Mouse (Mus musculus): ENCODE results near the gene Fam92b. TPM values are rescaled to one million over a fixed set of nuclear protein-coding genes. Genes with fewer than 3 reads are reported as not detected.
A peak's percentile ranks its signal among the peaks of the same experiment; 100 is the strongest.

Fam92b gene
- total RNA-seq (2014; rRNA removed) (1.0 and 2.0 TPM in 2 replicates), polyA plus RNA-seq (2015; fragmentation: Nextera tagmentation; extraction: Ambion mirVana) (1.7 and 2.4 TPM in 2 replicates)

- Histone ChIP-seq H3K27ac (ENCODE audit: low read depth, low read length) (peak within 1 kb of the TSS; percentile 69), H3K4me3 (ENCODE audit: low read depth, low read length) (no peak within 1 kb of the TSS), H3K9me3 (ENCODE audit: low read length) (no peaks in the 10 kb centered on the region), H3K4me1 (ENCODE audit: insufficient read depth, low read length) (peaks cover 17% of the 10 kb centered on the region), H3K27me3 (ENCODE audit: insufficient read depth, low read length) (peaks cover 4% of the 10 kb centered on the region; the same call in 1 of the 2 replicates), H3K36me3 (ENCODE audit: insufficient read depth, low read length) (no peaks in the 10 kb centered on the region), H3K4me2 (ENCODE audit: low read depth, low read length, poor library complexity, severe bottlenecking) (peak within 1 kb of the TSS; percentile 32), H3K9ac (replicated peaks; ENCODE audit: low read length, poor library complexity, severe bottlenecking) (no peak within 1 kb of the TSS; the same call in 1 of the 2 replicates)
- ATAC-seq (ENCODE audit: low FRiP score) = peak; percentile 58
- under 1% methylated on average over 17 of the region's 26 CpGs for WGBS
- DNase-seq (ENCODE audit: low spot score) = peak; percentile 91
- TF ChIP-seq CTCF (IDR thresholded peaks at IDR 0.05) = no peak
Observed at GRCm38 (mm10) chr8:120177318-120178123, at the start of gene Fam92b. Gene Fam92b (minus strand): TSS chr8:120177466.

GRCm38 (mm10) chr8:120225421-120226151 is 48.3 kb upstream of the Fam92b start:
- no peaks in the 10 kb centered on the region for H3K36me3 ChIP-seq (ENCODE audit: insufficient read depth, low read length)
- WGBS = 28% methylated on average over 10 of the region's 10 CpGs
- peak; percentile 42 for TF ChIP-seq CTCF (IDR thresholded peaks at IDR 0.05)
- H3K4me1 ChIP-seq (ENCODE audit: insufficient read depth, low read length) = peaks cover 11% of the 10 kb centered on the region; the same call in 1 of the 2 replicates
- peaks cover 9% of the 10 kb centered on the region; the same call in 1 of the 2 replicates for H3K27me3 ChIP-seq (ENCODE audit: insufficient read depth, low read length)
- no peak overlapping the region for H3K9ac ChIP-seq (replicated peaks; ENCODE audit: low read length, poor library complexity, severe bottlenecking)
- no peak for ATAC-seq (ENCODE audit: low FRiP score)
- H3K9me3 ChIP-seq (ENCODE audit: low read length) = no peaks in the 10 kb centered on the region
- no peak overlapping the region for H3K4me3 ChIP-seq (ENCODE audit: low read depth, low read length)
- no peak overlapping the region for H3K27ac ChIP-seq (ENCODE audit: low read depth, low read length)
- H3K4me2 ChIP-seq (ENCODE audit: low read depth, low read length, poor library complexity, severe bottlenecking) = no peak overlapping the region
- no peak for DNase-seq (ENCODE audit: low spot score)

GRCm38 (mm10) chr8:120224521-120225420 is 47.5 kb upstream of the Fam92b start:
- 45% methylated on average over 11 of the region's 11 CpGs for WGBS
- H3K27ac ChIP-seq (ENCODE audit: low read depth, low read length) = no peak overlapping the region

GRCm38 (mm10) chr8:120222548-120222947 is 45.3 kb upstream of the Fam92b start:
- DNase-seq (ENCODE audit: low spot score) = no peak
- no peak for ATAC-seq (ENCODE audit: low FRiP score)
- Histone ChIP-seq H3K4me2 (ENCODE audit: low read depth, low read length, poor library complexity, severe bottlenecking) (no peak overlapping the region), H3K4me3 (ENCODE audit: low read depth, low read length) (no peak overlapping the region), H3K27ac (ENCODE audit: low read depth, low read length) (no peak overlapping the region), H3K36me3 (ENCODE audit: insufficient read depth, low read length) (no peaks in the 10 kb centered on the region), H3K27me3 (ENCODE audit: insufficient read depth, low read length) (no peaks in the 10 kb centered on the region), H3K4me1 (ENCODE audit: insufficient read depth, low read length) (no peaks in the 10 kb centered on the region), H3K9me3 (ENCODE audit: low read length) (no peaks in the 10 kb centered on the region), H3K9ac (replicated peaks; ENCODE audit: low read length, poor library complexity, severe bottlenecking) (no peak overlapping the region)
- no peak for TF ChIP-seq CTCF (IDR thresholded peaks at IDR 0.05)
- 71% methylated on average over 11 of the region's 11 CpGs for WGBS

More at GRCm38 (mm10) chr8:120224521-120225420, 47.5 kb upstream of the Fam92b start:
- ATAC-seq (ENCODE audit: low FRiP score) (no peak), DNase-seq (ENCODE audit: low spot score) (no peak)
- no peaks in the 10 kb centered on the region for H3K36me3 ChIP-seq (ENCODE audit: insufficient read depth, low read length)
- TF ChIP-seq CTCF (IDR thresholded peaks at IDR 0.05) = no peak
- H3K4me2 ChIP-seq (ENCODE audit: low read depth, low read length, poor library complexity, severe bottlenecking) = no peak overlapping the region
- H3K4me3 ChIP-seq (ENCODE audit: low read depth, low read length) = no peak overlapping the region
- H3K9me3 ChIP-seq (ENCODE audit: low read length) = no peaks in the 10 kb centered on the region
- H3K27me3 ChIP-seq (ENCODE audit: insufficient read depth, low read length) = 0 out of 2 replicates have a peak, but pooled peaks cover under 1% of the 10 kb centered on the region
- H3K9ac ChIP-seq (replicated peaks; ENCODE audit: low read length, poor library complexity, severe bottlenecking) = no peak overlapping the region
- peaks cover 7% of the 10 kb centered on the region; the same call in 1 of the 2 replicates for H3K4me1 ChIP-seq (ENCODE audit: insufficient read depth, low read length)
